Mouse (Mus musculus) CH12.LX (cell line): ENCODE measurements around the gene Plekha4. TPM values are rescaled to one million over a fixed set of nuclear protein-coding genes. Genes with fewer than 3 reads are reported as not detected.
A peak's percentile ranks its signal among the peaks of the same experiment; 100 is the strongest.

Experiments
- DNase-seq: peaks from one replicate; pipeline ENCODE4 v3.0.0-alpha.2; 2013; ENCODE audit errors: extremely low read depth
- H3K27ac ChIP-seq: 2 replicates; pipeline ENCODE4 v1.5.1; 2012; ENCODE audit warnings: low read depth, mild to moderate bottlenecking, control low read depth, moderate library complexity; ENCODE audit not compliant: insufficient read depth
- H3K27me3 ChIP-seq: replicated peaks from 2 replicates; pipeline ENCODE3; 2012; ENCODE audit warnings: inconsistent platforms
- H3K36me3 ChIP-seq, 2 experiments: replicated peaks in 1 of 2; 2 replicates each; pipeline versions ENCODE3 to v1.6.1; 2012; ENCODE audit warnings: inconsistent platforms in 1 of 2, low read length in 1 of 2, mild to moderate bottlenecking in 1 of 2, mixed read lengths in 1 of 2, moderate library complexity in 1 of 2; ENCODE audit not compliant: control insufficient read depth in 1 of 2, insufficient read depth in 1 of 2
- H3K4me1 ChIP-seq, 2 experiments: 2 replicates each; pipeline ENCODE4 v1.6.1; 2012; ENCODE audit warnings: inconsistent platforms in 1 of 2, moderate library complexity in 1 of 2; ENCODE audit not compliant: insufficient read depth in 2 of 2, control insufficient read depth in 1 of 2
- H3K4me2 ChIP-seq: 2 replicates; pipeline ENCODE4 v1.6.1; 2012; ENCODE audit warnings: low read depth, mild to moderate bottlenecking, control low read depth; ENCODE audit not compliant: poor library complexity, insufficient read depth, severe bottlenecking
- H3K4me3 ChIP-seq, 3 experiments: fragments of 150-350 bp in 1 of 3; sonication (generic) in 1 of 3; replicated peaks in 1 of 3; 2 replicates each; pipeline versions ENCODE3 to v1.5.1; 2011 to 2012; ENCODE audit warnings: low read depth in 2 of 3, low read length in 2 of 3, mild to moderate bottlenecking in 2 of 3, moderate library complexity in 2 of 3, control low read depth in 1 of 3, improper control_type of control experiment in 1 of 3, inconsistent platforms in 1 of 3, mixed read lengths in 1 of 3; ENCODE audit not compliant: poor library complexity in 1 of 3
- H3K79me2 ChIP-seq: replicated peaks from 2 replicates; pipeline ENCODE4 v1.6.1; 2012; ENCODE audit warnings: mild to moderate bottlenecking, moderate library complexity; ENCODE audit not compliant: control insufficient read depth, poor library complexity, insufficient read depth, severe bottlenecking; ENCODE audit errors: extremely low read depth
- H3K9ac ChIP-seq: 2 replicates; pipeline ENCODE4 v1.6.1; 2012; ENCODE audit warnings: low read depth, mild to moderate bottlenecking, control low read depth, moderate library complexity; ENCODE audit not compliant: insufficient read depth
- H3K9me3 ChIP-seq: replicated peaks from 2 replicates; pipeline ENCODE3; 2012; ENCODE audit warnings: low read length, inconsistent platforms, mixed read lengths
- BHLHE40 ChIP-seq: IDR thresholded peaks from 2 replicates; pipeline ENCODE4 v1.6.1; 2011; ENCODE audit warnings: mild to moderate bottlenecking, low read depth, low read length, improper control_type of control experiment
- CHD1 ChIP-seq: IDR thresholded peaks from 2 replicates; pipeline ENCODE4 v1.6.1; 2012; ENCODE audit warnings: low read depth, low read length, improper control_type of control experiment, inconsistent platforms
- CHD2 ChIP-seq: IDR thresholded peaks from 2 replicates; pipeline ENCODE4 v1.6.1; 2011; ENCODE audit warnings: low read length, improper control_type of control experiment
- CTCF ChIP-seq, 2 experiments: IDR thresholded peaks in 1 of 2; conservative IDR thresholded peaks in 1 of 2; 2 replicates each; pipeline ENCODE4 v1.5.1; 2011 to 2012; ENCODE audit warnings: low read depth in 2 of 2, low read length in 2 of 2, improper control_type of control experiment in 1 of 2, inconsistent platforms in 1 of 2, mild to moderate bottlenecking in 1 of 2, moderate library complexity in 1 of 2
- E2F4 ChIP-seq: IDR thresholded peaks from 2 replicates; pipeline ENCODE4 v1.6.1; 2011; ENCODE audit warnings: low read depth, low read length, improper control_type of control experiment; ENCODE audit not compliant: insufficient replicate concordance
- ELF1 ChIP-seq: IDR thresholded peaks from 2 replicates; pipeline ENCODE4 v1.6.1; 2014; ENCODE audit warnings: low read depth, mild to moderate bottlenecking, inconsistent platforms, low read length, improper control_type of control experiment
- EP300 ChIP-seq: IDR thresholded peaks from 2 replicates; pipeline ENCODE4 v1.6.1; 2011; ENCODE audit warnings: low read length, improper control_type of control experiment
- ETS1 ChIP-seq: conservative IDR thresholded peaks from 2 replicates; pipeline ENCODE4 v1.6.1; 2012; ENCODE audit warnings: low read depth, mild to moderate bottlenecking, inconsistent platforms, low read length, improper control_type of control experiment, moderate library complexity
- GABPA ChIP-seq: IDR thresholded peaks from 2 replicates; pipeline ENCODE4 v1.6.1; 2012; ENCODE audit warnings: low read depth, low read length, improper control_type of control experiment, inconsistent platforms; ENCODE audit not compliant: insufficient replicate concordance
- HCFC1 ChIP-seq: IDR thresholded peaks from 2 replicates; pipeline ENCODE4 v1.6.1; 2012; ENCODE audit warnings: low read depth, mild to moderate bottlenecking, inconsistent platforms, low read length, improper control_type of control experiment
- IRF4 ChIP-seq: IDR thresholded peaks from 2 replicates; pipeline ENCODE4 v1.6.1; 2014; ENCODE audit warnings: low read depth, mild to moderate bottlenecking, inconsistent platforms, low read length, improper control_type of control experiment
- JUN ChIP-seq: IDR thresholded peaks from 2 replicates; pipeline ENCODE4 v1.6.1; 2011; ENCODE audit warnings: low read depth, mild to moderate bottlenecking, low read length, improper control_type of control experiment, moderate library complexity; ENCODE audit not compliant: insufficient read depth
- JUND ChIP-seq: conservative IDR thresholded peaks from 2 replicates; pipeline ENCODE4 v1.6.1; 2011; ENCODE audit warnings: low read depth, low read length, improper control_type of control experiment
- KAT2A ChIP-seq: IDR thresholded peaks from 2 replicates; pipeline ENCODE4 v1.6.1; 2012; ENCODE audit warnings: low read length, improper control_type of control experiment, inconsistent platforms; ENCODE audit not compliant: insufficient replicate concordance
- MAFK ChIP-seq: IDR thresholded peaks from 2 replicates; pipeline ENCODE4 v1.6.1; 2011; ENCODE audit warnings: low read length, improper control_type of control experiment; ENCODE audit not compliant: insufficient replicate concordance
- MAX ChIP-seq: IDR thresholded peaks from 2 replicates; pipeline ENCODE4 v1.6.1; 2011; ENCODE audit warnings: low read length, improper control_type of control experiment
- MAZ ChIP-seq: IDR thresholded peaks from 2 replicates; pipeline ENCODE4 v1.6.1; 2012; ENCODE audit warnings: low read depth, mild to moderate bottlenecking, inconsistent platforms, low read length, improper control_type of control experiment, moderate library complexity
- MEF2A ChIP-seq: IDR thresholded peaks from 2 replicates; pipeline ENCODE4 v1.6.1; 2014; ENCODE audit warnings: low read depth, mild to moderate bottlenecking, inconsistent platforms, low read length, improper control_type of control experiment, borderline replicate concordance
- MXI1 ChIP-seq: IDR thresholded peaks from 2 replicates; pipeline ENCODE4 v1.6.1; 2011; ENCODE audit warnings: mild to moderate bottlenecking, low read depth, low read length, improper control_type of control experiment
- MYC ChIP-seq: IDR thresholded peaks from 2 replicates; pipeline ENCODE4 v1.6.1; 2011; ENCODE audit warnings: low read depth, mild to moderate bottlenecking, improper control_type of control experiment, low read length
- NELFE ChIP-seq: IDR thresholded peaks from 2 replicates; pipeline ENCODE4 v1.6.1; 2011; ENCODE audit warnings: low read depth, low read length, improper control_type of control experiment
- NRF1 ChIP-seq: IDR thresholded peaks from 2 replicates; pipeline ENCODE4 v1.6.1; 2014; ENCODE audit warnings: low read depth, mild to moderate bottlenecking, inconsistent platforms, low read length, improper control_type of control experiment, moderate library complexity
- PAX5 ChIP-seq: IDR thresholded peaks from 2 replicates; pipeline ENCODE4 v1.6.1; 2012; ENCODE audit warnings: low read length, inconsistent platforms, mixed read lengths
- POLR2A ChIP-seq: IDR thresholded peaks from 2 replicates; pipeline ENCODE4 v1.6.1; 2011; ENCODE audit warnings: low read depth, mild to moderate bottlenecking, improper control_type of control experiment, low read length
- POLR2AphosphoS2 ChIP-seq: IDR thresholded peaks from 2 replicates; pipeline ENCODE4 v1.6.1; 2011; ENCODE audit warnings: low read depth, low read length, improper control_type of control experiment
- RAD21 ChIP-seq: IDR thresholded peaks from 2 replicates; pipeline ENCODE4 v1.6.1; 2011; ENCODE audit warnings: low read depth, mild to moderate bottlenecking, low read length, improper control_type of control experiment, moderate library complexity
- RCOR1 ChIP-seq: conservative IDR thresholded peaks from 2 replicates; pipeline ENCODE4 v1.6.1; 2012; ENCODE audit warnings: low read depth, mild to moderate bottlenecking, inconsistent platforms, low read length, improper control_type of control experiment
- SIN3A ChIP-seq: IDR thresholded peaks from 2 replicates; pipeline ENCODE4 v1.6.1; 2012; ENCODE audit warnings: low read length, improper control_type of control experiment, inconsistent platforms
- SMC3 ChIP-seq: IDR thresholded peaks from 2 replicates; pipeline ENCODE4 v1.6.1; 2011; ENCODE audit warnings: low read depth, low read length, improper control_type of control experiment
- TBP ChIP-seq: conservative IDR thresholded peaks from 2 replicates; pipeline ENCODE4 v1.6.1; 2011; ENCODE audit warnings: low read depth, low read length, improper control_type of control experiment
- TCF12 ChIP-seq: IDR thresholded peaks from 2 replicates; pipeline ENCODE4 v1.6.1; 2014; ENCODE audit warnings: low read depth, mild to moderate bottlenecking, inconsistent platforms, low read length, improper control_type of control experiment
- UBTF ChIP-seq: IDR thresholded peaks from 2 replicates; pipeline ENCODE4 v1.6.1; 2012; ENCODE audit warnings: low read depth, mild to moderate bottlenecking, inconsistent platforms, low read length, improper control_type of control experiment, moderate library complexity
- USF1 ChIP-seq: IDR thresholded peaks from 2 replicates; pipeline ENCODE4 v1.6.1; 2014; ENCODE audit warnings: low read depth, mild to moderate bottlenecking, inconsistent platforms, low read length, improper control_type of control experiment
- USF2 ChIP-seq: conservative IDR thresholded peaks from 2 replicates; pipeline ENCODE4 v1.6.1; 2011; ENCODE audit warnings: low read depth, low read length, improper control_type of control experiment
- ZC3H11A ChIP-seq: IDR thresholded peaks from 2 replicates; pipeline ENCODE4 v1.6.1; 2012; ENCODE audit warnings: low read depth, mild to moderate bottlenecking, inconsistent platforms, low read length, improper control_type of control experiment
- ZKSCAN1 ChIP-seq: IDR thresholded peaks from 2 replicates; pipeline ENCODE4 v1.6.1; 2012; ENCODE audit warnings: low read depth, inconsistent platforms, low read length, improper control_type of control experiment, borderline replicate concordance
- ZMIZ1 ChIP-seq: IDR thresholded peaks from 2 replicates; pipeline ENCODE4 v1.6.1; 2012; ENCODE audit warnings: low read depth, mild to moderate bottlenecking, inconsistent platforms, low read length, improper control_type of control experiment
- ZNF384 ChIP-seq: IDR thresholded peaks from 2 replicates; pipeline ENCODE4 v1.6.1; 2012; ENCODE audit warnings: low read depth, low read length, improper control_type of control experiment, inconsistent platforms
- dilution Hi-C: fragments of 300-500 bp; cut with MboI; formaldehyde crosslinking; loops from 2 replicates; pipeline ENCODE4 v1.14.3; 2020; ENCODE audit warnings: low sequenced_read_pairs; ENCODE audit not compliant: extremely low pct_unique_long_range_greater_than_20kb, extremely low pct_ligation_motif_present
- in situ Hi-C: fragments of 300-500 bp; cut with MboI; formaldehyde crosslinking; loops from 3 replicates; pipeline ENCODE4 v1.14.3; 2019; ENCODE audit warnings: low sequenced_read_pairs, low pct_ligation_motif_present, low pct_unique_long_range_greater_than_20kb, mixed read lengths
- polyA plus RNA-seq: library from polyadenylated mRNA; unstranded; fragments of >175 nt; gene quantifications from 2 replicates; pipeline ENCODE4 v1.2.1, GENCODE M21; 2012; ENCODE audit warnings: low read depth; ENCODE audit not compliant: insufficient read length
- total RNA-seq, 2 experiments: library from RNA; depleted of rRNA; stranded (reverse); fragments of 300-350 nt in 1 of 2; fragments of >200 nt in 1 of 2; gene quantifications; 2 replicates each; pipeline ENCODE4 v1.2.3; 2012 to 2014

Gene Plekha4
- 0.25 TPM in 2 replicates for total RNA-seq (2012; rRNA removed)
- 0.28 TPM in 1 of 2 replicates, not detected in the other for total RNA-seq (2014; rRNA removed)
- 0.90 and 1.3 TPM in 2 replicates for polyA plus RNA-seq

DNA sequence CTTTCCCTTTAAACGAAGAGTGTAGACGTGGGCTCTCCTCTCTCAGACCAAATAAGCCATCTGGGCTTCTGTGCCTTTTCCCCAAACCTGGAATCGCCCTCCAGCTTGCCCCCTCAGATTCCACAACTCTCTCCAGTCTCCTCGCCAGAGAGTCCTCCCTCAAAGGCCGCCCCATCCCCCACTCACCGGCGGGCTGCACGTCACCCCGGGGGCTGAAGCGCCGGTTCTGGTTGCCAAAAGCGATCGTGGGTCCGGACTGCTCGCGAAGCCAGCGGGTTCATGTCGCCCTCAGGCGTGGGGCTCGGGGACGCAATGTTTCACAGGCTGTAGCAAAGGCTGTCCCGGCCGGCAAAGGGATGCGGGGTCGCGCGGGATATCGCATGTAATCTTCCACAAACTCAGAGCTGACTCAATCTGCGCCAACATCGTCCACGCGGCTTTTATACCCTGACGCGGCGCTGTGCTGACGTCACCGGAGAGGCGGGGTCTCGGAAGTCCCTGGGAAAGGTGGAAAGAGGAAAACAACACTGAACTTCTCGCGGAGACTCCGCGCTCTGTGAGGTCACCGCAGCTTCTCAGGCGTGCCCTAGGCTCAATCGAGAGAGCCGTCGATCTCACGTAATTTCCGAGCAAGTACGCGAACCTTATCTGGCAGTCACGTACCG is at the start of gene Plekha4, which contains the start of gene Ppp1r15a:
Gene Plekha4, plus strand, starts transcription at position 522 of the 665 bp plus-strand sequence.
Gene Ppp1r15a, minus strand, starts transcription at position 460 of the 665 bp plus-strand sequence.
- peak; percentile 95 for DNase-seq
- Histone ChIP-seq H3K36me3 (peaks cover 19 to 29% of the 10 kb centered on the region in 2 experiments), H3K4me2 (peak within 1 kb of the TSS; percentile 71), H3K9me3 (no peaks in the 10 kb centered on the region), H3K4me3 (peak within 1 kb of the TSS; percentile 59 to 92 (median 88)), H3K79me2 (peaks cover 24% of the 10 kb centered on the region), H3K4me1 (peaks cover 8 to 45% of the 10 kb centered on the region in 2 experiments), H3K9ac (peak within 1 kb of the TSS; percentile 81), H3K27ac (peak within 1 kb of the TSS; percentile 75), H3K27me3 (peaks cover 18% of the 10 kb centered on the region)
- TF ChIP-seq MAFK (no peak), CTCF (conservative IDR thresholded peaks at IDR 0.05 in 1 of 2, IDR thresholded peaks at IDR 0.05 in 1 of 2; ENCODE audit: low read depth in 2 of 2, low read length in 2 of 2) (no peak), ZC3H11A (no peak), ELF1 (peak; percentile 85), POLR2A (peak; percentile 99), NRF1 (peak; percentile 39; the same call in 1 of the 2 replicates), MEF2A (no peak), MAZ (no peak), KAT2A (0 out of 2 replicates have a peak, but pooled peaks have one; percentile 11), MYC (peak; percentile 20; the same call in 1 of the 2 replicates), MAX (no peak), USF1 (no peak), MXI1 (no peak; the same call in 1 of the 2 replicates), ZKSCAN1 (no peak), RCOR1 (no peak), CHD2 (peak; percentile 80), IRF4 (peak; percentile 60), EP300 (no peak), UBTF (peak; percentile 56), BHLHE40 (peak; percentile 78), USF2 (no peak), ZNF384 (no peak), ETS1 (peak; percentile 48; the same call in 1 of the 2 replicates), E2F4 (no peak), JUN (no peak), PAX5 (no peak), HCFC1 (peak; percentile 55), POLR2AphosphoS2 (peak; percentile 90; the same call in 1 of the 2 replicates), SMC3 (no peak), NELFE (peak; percentile 95), TCF12 (peak; percentile 68), RAD21 (no peak), CHD1 (no peak), SIN3A (no peak; the same call in 1 of the 2 replicates), JUND (no peak; the same call in 1 of the 2 replicates), ZMIZ1 (peak; percentile 91), TBP (peak; percentile 97), GABPA (no peak)
- dilution Hi-C loops: no loop called here
- in situ Hi-C loops: loop anchor here (10.0 kb wide), 1 partner anchor 59 kb away; no protein-coding TSS in a partner anchor
